Mouse (Mus musculus): ENCODE data around the gene Scaf1. TPM values are rescaled to one million over a fixed set of nuclear protein-coding genes. Genes with fewer than 3 reads are reported as not detected.
A peak's percentile ranks its signal among the peaks of the same experiment; 100 is the strongest.

The Scaf1 gene
- polyA plus RNA-seq, 1 experiment, result not detected

GRCm38 (mm10) chr7:45053931-45054510 is 37.9 kb upstream of the Scaf1 start:
- peaks cover 34% of the 10 kb centered on the region for H3K4me1 ChIP-seq (ENCODE audit: control insufficient read depth, insufficient read depth, low read length)
- under 1% methylated on average over 33 of the region's 33 CpGs for WGBS
- peak overlapping the region; percentile 88 for H3K27ac ChIP-seq (ENCODE audit: insufficient read depth, low read depth, low read length)
- TF ChIP-seq CTCF (IDR thresholded peaks at IDR 0.05; ENCODE audit: insufficient read depth, low read depth, low read length) (no peak), POLR2A (IDR thresholded peaks at IDR 0.05; ENCODE audit: insufficient read depth, low read depth, low read length) (peak; percentile 68)
- H3K4me3 ChIP-seq (ENCODE audit: insufficient read depth, low read depth, low read length), result peak overlapping the region; percentile 95

- Histone ChIP-seq H3K4me3 (ENCODE audit: insufficient read depth, low read depth, low read length) (peak overlapping the region; percentile 95), H3K4me1 (ENCODE audit: control insufficient read depth, insufficient read depth, low read length) (peaks cover 29% of the 10 kb centered on the region), H3K27ac (ENCODE audit: insufficient read depth, low read depth, low read length) (peak overlapping the region; percentile 95)
- WGBS, result under 1% methylated on average over 52 of the region's 59 CpGs
- TF ChIP-seq POLR2A (IDR thresholded peaks at IDR 0.05; ENCODE audit: insufficient read depth, low read depth, low read length) (peak; percentile 50), CTCF (IDR thresholded peaks at IDR 0.05; ENCODE audit: insufficient read depth, low read depth, low read length) (no peak)
These were observed 37.2 kb upstream of the Scaf1 start for GRCm38 (mm10) chr7:45053117-45053930.

- TF ChIP-seq CTCF (IDR thresholded peaks at IDR 0.05; ENCODE audit: insufficient read depth, low read depth, low read length), result no peak
- no peak for TF ChIP-seq POLR2A (IDR thresholded peaks at IDR 0.05; ENCODE audit: insufficient read depth, low read depth, low read length)
- 0% methylated on average over 4 of the region's 18 CpGs for WGBS
- Histone ChIP-seq H3K4me1 (ENCODE audit: control insufficient read depth, insufficient read depth, low read length) (peaks cover 29% of the 10 kb centered on the region), H3K4me3 (ENCODE audit: insufficient read depth, low read depth, low read length) (peak within 1 kb of the TSS; percentile 95), H3K27ac (ENCODE audit: insufficient read depth, low read depth, low read length) (peak within 1 kb of the TSS; percentile 95)
These were observed 36.6 kb upstream of the Scaf1 start, which contains the start of gene Prr12 for GRCm38 (mm10) chr7:45052862-45053116. Prr12 (minus strand) TSS chr7:45052881.

- 0 out of 2 replicates have a peak, but pooled peaks have one; percentile 8 for TF ChIP-seq CTCF (IDR thresholded peaks at IDR 0.05; ENCODE audit: insufficient read depth, low read depth, low read length)
- TF ChIP-seq POLR2A (IDR thresholded peaks at IDR 0.05; ENCODE audit: insufficient read depth, low read depth, low read length), result no peak
- Histone ChIP-seq H3K4me1 (ENCODE audit: control insufficient read depth, insufficient read depth, low read length) (peaks cover 29% of the 10 kb centered on the region), H3K27ac (ENCODE audit: insufficient read depth, low read depth, low read length) (peak overlapping the region; percentile 67), H3K4me3 (ENCODE audit: insufficient read depth, low read depth, low read length) (peak overlapping the region; percentile 95)
- under 1% methylated on average over 38 of the region's 38 CpGs for WGBS
These were observed 36.2 kb upstream of the Scaf1 start for GRCm38 (mm10) chr7:45052181-45052861.

- WGBS, result 6% methylated on average over 13 of the region's 13 CpGs
These were observed 35.4 kb upstream of the Scaf1 start for GRCm38 (mm10) chr7:45051601-45051974.

GRCm38 (mm10) chr7:45050945-45051600 is 34.9 kb upstream of the Scaf1 start:
- H3K4me1 ChIP-seq (ENCODE audit: control insufficient read depth, insufficient read depth, low read length), result peaks cover 33% of the 10 kb centered on the region
- no peak overlapping the region; the same call in 1 of the 2 replicates for H3K27ac ChIP-seq (ENCODE audit: insufficient read depth, low read depth, low read length)
- 6% methylated on average over 16 of the region's 16 CpGs for WGBS
- H3K4me3 ChIP-seq (ENCODE audit: insufficient read depth, low read depth, low read length), result peak overlapping the region; percentile 95
- no peak for TF ChIP-seq CTCF (IDR thresholded peaks at IDR 0.05; ENCODE audit: insufficient read depth, low read depth, low read length)
- TF ChIP-seq POLR2A (IDR thresholded peaks at IDR 0.05; ENCODE audit: insufficient read depth, low read depth, low read length), result no peak

More at GRCm38 (mm10) chr7:45051601-45051974, 35.4 kb upstream of the Scaf1 start:
- peak overlapping the region; percentile 95 for H3K4me3 ChIP-seq (ENCODE audit: insufficient read depth, low read depth, low read length)
- peaks cover 33% of the 10 kb centered on the region for H3K4me1 ChIP-seq (ENCODE audit: control insufficient read depth, insufficient read depth, low read length)
- TF ChIP-seq POLR2A (IDR thresholded peaks at IDR 0.05; ENCODE audit: insufficient read depth, low read depth, low read length), result no peak
- H3K27ac ChIP-seq (ENCODE audit: insufficient read depth, low read depth, low read length), result no peak overlapping the region

GRCm38 (mm10) chr7:45048923-45049657 is 32.9 kb upstream of the Scaf1 start:
- Histone ChIP-seq H3K4me1 (ENCODE audit: control insufficient read depth, insufficient read depth, low read length) (peaks cover 33% of the 10 kb centered on the region), H3K4me3 (ENCODE audit: insufficient read depth, low read depth, low read length) (no peak overlapping the region), H3K27ac (ENCODE audit: insufficient read depth, low read depth, low read length) (no peak overlapping the region)
- 88% methylated on average over 23 of the region's 23 CpGs for WGBS
- no peak for TF ChIP-seq POLR2A (IDR thresholded peaks at IDR 0.05; ENCODE audit: insufficient read depth, low read depth, low read length)
- TF ChIP-seq CTCF (IDR thresholded peaks at IDR 0.05; ENCODE audit: insufficient read depth, low read depth, low read length), result no peak
